Mouse (Mus musculus): ENCODE results near the gene B4galt4.
A peak's percentile ranks its signal among the peaks of the same experiment; 100 is the strongest.

The B4galt4 gene

GRCm38 (mm10) chr16:38729139-38729538 is 12.9 kb upstream of the B4galt4 start:
- DNase-seq = no peak

- peak in 1 of 2 experiments; percentile 43 for DNase-seq
Measured at GRCm38 (mm10) chr16:38729610-38730288, 12.3 kb upstream of the B4galt4 start.

GRCm38 (mm10) chr16:38730921-38731320 is 11.1 kb upstream of the B4galt4 start:
- peak; percentile 53 to 70 for DNase-seq

GRCm38 (mm10) chr16:38741204-38741903 is 710 bp upstream of the B4galt4 start:
- DNase-seq = no peak

- DNase-seq = no peak
Measured at GRCm38 (mm10) chr16:38742659-38743131, 631 bp downstream of the B4galt4 start.

- DNase-seq = no peak
Measured at GRCm38 (mm10) chr16:38743941-38744673, 2.0 kb downstream of the B4galt4 start.

DNA sequence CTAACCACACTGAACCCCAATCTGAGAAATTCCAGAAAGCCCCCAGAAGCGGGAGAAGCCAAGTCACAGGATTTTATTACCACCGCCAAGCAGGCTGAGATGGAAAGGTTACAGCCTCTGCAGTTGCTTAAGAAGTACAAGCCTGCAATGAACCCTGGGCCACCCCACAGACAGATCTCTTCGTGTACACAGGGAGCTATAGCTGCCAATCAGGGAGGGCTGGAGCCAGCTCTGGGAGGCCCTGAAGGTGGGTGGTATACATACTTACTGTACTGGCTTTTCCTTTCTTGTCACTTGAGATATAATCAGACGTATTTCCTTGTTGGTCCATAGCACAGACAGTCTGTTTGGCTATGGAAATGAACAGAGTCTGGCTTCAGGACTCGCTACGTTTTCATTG is 8.7 kb downstream of the B4galt4 start:
- DNase-seq = no peak

- no peak for DNase-seq
Measured at GRCm38 (mm10) chr16:38753631-38754030, 11.6 kb downstream of the B4galt4 start.

GRCm38 (mm10) chr16:38755452-38756176 is 13.6 kb downstream of the B4galt4 start:
- DNase-seq = no peak

GRCm38 (mm10) chr16:38756177-38756503 is 14.1 kb downstream of the B4galt4 start:
- DNase-seq = peak; percentile 81 to 93

DNA sequence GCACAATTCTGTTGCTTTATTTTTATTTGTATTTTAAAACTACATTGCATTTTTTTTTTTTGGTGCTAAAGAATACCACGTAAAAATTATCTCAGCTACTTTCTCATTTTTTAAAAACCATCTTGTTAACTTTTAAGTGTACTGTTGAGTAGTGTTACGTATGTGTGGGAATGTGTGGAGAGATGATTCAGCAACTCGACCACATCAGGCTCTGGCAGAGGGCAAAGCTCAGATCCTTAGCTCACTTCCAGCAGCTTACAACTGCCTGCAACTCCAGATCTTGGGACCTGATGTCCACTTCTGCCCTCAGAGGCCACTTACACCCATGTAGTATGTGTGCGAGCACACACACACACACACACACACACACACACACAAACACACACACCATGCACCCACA is 14.5 kb downstream of the B4galt4 start:
- DNase-seq = no peak

GRCm38 (mm10) chr16:38757626-38758025 is 15.6 kb downstream of the B4galt4 start:
- no peak for DNase-seq

GRCm38 (mm10) chr16:38758104-38758861 is 16.2 kb downstream of the B4galt4 start:
- DNase-seq = peak; percentile 66 to 70

DNA sequence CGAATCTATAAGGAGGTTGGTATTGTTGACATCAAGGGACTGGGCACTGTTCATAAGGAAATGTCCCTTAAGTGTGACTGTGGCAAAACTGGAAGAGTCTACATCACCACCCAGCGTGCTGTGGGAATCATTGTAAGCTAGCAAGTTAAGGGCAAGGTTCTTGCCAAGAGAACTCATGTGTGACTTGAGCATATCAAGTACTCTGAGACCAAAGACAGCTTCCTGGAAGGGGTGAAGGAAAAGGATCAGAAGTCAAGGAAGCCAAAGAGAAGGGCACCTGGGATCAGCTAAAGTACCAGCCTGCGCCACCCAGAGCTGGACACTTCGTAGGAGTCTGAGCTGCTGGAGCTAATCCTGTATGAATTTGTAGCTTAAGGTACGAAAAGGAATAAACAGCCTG is 18.2 kb downstream of the B4galt4 start:
- DNase-seq = no peak

DNA sequence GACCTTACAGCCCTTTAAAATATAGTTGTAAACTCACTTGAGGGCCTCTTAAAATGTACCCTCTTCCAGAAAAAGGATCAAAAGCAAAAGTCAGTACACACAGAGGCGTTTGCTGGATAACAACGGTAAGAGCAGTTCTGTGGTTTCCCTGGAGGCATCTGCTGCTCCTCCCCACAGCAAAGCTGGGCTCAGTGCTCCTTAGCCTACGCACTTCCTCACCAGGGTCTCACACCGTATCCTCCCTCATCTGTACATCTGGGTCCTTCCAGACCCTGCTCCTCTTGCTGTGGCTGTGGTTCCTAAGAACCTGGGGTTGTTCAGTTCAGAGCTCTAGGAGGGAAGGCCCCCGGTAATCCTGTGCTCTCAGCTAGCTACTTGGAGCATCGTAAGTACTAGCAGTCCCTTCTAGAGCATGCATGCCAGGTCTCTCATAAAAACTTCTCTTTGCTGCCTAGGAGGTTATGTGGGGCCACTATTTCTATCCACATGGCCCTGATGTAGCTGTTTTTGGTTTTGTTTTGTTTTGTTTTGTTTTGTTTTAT is 18.8 kb downstream of the B4galt4 start:
- DNase-seq = no peak

DNA sequence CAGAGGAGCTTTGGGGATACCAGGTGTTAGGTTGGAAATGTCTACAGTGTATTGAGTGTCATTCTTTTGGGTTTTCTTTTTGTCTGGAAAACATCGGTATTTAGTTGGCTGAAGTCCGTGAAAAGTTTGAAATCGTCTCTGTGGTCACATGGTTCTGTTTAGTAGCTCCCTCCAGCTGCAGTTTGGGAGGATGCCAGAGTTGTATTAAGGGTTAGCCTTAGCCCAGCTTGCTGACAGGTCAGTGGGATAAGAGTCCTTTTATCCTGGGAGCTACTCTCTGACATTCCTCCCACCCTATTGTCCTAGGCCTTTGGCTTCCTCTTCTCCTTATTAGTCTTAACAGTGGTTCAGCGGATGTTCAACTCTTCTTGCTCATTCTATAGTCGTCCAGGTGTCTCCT is 19.9 kb downstream of the B4galt4 start:
- no peak for DNase-seq

DNA sequence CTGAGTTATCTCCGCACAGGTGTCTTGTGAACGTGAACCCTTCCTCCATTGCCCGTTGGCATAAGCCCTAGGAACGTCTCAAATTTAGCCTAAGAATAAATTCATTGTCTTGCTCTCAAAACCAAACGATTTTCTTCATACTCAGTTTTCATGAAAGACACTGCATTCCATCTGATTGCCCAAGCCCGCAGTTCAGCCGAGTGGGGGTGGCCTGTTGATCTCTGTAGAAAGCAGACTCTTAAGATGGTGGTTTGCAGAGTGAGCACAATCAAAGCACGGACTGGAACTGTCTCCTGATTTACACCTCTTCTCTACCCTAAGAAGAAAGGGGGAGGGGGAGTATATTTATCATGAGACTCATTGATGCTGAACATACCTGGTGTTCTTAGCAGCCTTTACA is 20.3 kb downstream of the B4galt4 start:
- DNase-seq = peak in 1 of 2 experiments; percentile 70

DNA sequence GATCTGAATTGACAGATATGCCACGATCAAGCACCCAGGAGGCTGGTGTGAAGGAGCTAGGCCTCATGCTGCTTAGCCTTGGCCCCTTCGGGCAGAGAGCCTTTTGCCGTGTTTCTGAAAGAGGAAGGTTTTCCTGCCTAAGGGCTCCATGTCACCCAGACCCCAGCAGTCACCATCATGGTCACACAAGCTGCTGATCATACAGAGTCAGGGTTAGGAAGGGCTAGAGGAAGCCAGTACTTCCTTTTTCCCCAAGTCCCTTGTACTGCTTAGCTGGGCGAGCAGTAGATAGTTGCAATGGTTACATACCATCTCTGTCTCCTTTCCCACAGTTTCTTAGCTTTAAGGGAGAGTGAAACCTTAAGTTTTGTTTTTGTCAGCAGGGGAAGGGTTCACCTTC is 21.4 kb downstream of the B4galt4 start:
- DNase-seq = no peak

DNA sequence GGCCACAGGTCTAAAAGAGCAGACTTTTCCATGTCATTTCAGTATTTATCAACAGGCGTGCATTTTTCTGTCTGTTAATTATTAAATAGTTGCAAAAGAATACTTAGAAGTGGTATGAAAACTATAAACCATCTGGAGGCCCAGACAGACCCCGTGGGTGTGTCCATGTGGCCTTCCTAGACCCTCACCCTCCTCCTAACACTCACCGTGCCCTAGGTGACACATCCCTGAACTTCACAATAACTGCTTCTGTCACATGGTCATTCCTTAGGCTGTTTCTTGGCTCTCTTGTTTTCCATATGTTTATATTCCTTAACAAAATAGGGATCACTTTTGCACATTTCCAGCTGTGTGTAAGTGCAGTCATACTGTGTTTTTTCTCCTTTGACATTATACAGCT is 24.6 kb downstream of the B4galt4 start:
- DNase-seq = no peak

- DNase-seq = peak in 1 of 2 experiments; percentile 59
Measured at GRCm38 (mm10) chr16:38767761-38768160, 25.7 kb downstream of the B4galt4 start.

- no peak for DNase-seq
Measured at GRCm38 (mm10) chr16:38768386-38768785, 26.3 kb downstream of the B4galt4 start.

- DNase-seq = no peak
Measured at GRCm38 (mm10) chr16:38769529-38769928, 27.5 kb downstream of the B4galt4 start.

All from lung, postnatal 4 days (tissue).